Mouse (Mus musculus) MEL (cell line): Measurements from ENCODE around the gene Adra1d.

Experiments used
- EP300 ChIP-seq, 2 experiments: IDR thresholded peaks; 2 replicates each; pipeline ENCODE4 v1.6.1; 2011; ENCODE audit warnings: improper control_type of control experiment in 2 of 2, low read length in 2 of 2, low read depth in 1 of 2, mild to moderate bottlenecking in 1 of 2
- MXI1 ChIP-seq: IDR thresholded peaks from 2 replicates; pipeline ENCODE4 v1.6.1; 2011; ENCODE audit warnings: mild to moderate bottlenecking, low read depth, low read length, improper control_type of control experiment
- POLR2A ChIP-seq, 2 experiments: IDR thresholded peaks; 2 replicates each; pipeline ENCODE4 v1.6.1; 2011 to 2012; ENCODE audit warnings: low read length in 2 of 2, mild to moderate bottlenecking in 2 of 2, control low read depth in 1 of 2, improper control_type of control experiment in 1 of 2, low read depth in 1 of 2, moderate library complexity in 1 of 2; ENCODE audit not compliant: control insufficient read depth in 1 of 2, insufficient read depth in 1 of 2, poor library complexity in 1 of 2

DNA sequence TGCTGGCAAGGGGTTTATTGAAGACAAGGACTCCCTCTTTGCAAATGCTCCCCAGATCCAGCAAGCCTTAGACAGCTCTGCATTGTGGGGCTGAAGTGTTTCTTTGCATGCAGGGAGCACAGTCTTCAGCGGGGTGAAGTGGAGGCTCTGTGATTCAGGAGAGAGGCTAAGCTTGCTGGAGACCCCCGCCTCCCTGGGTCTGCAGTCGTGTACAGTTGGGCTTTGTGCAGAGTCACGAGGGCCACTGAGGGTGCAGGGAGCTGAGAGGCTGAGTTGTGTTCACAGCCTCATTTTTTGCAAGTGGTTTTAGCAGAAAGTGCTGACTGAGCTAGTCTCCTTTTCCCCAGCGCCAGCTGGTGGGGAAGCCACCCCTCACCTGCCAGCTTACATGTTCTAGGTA, 60.2 kb downstream of the Adra1d start:
- TF ChIP-seq POLR2A (IDR thresholded peaks at IDR 0.05; ENCODE audit: control insufficient read depth in 1 of 2, insufficient read depth in 1 of 2, low read depth in 1 of 2, low read length in 2 of 2, poor library complexity in 1 of 2) (no peak), EP300 (IDR thresholded peaks at IDR 0.05; ENCODE audit: low read depth in 1 of 2, low read length in 2 of 2) (no peak), MXI1 (no peak)
